Mouse (Mus musculus): ENCODE measurements around the gene Trim27. TPM values are rescaled to one million over a fixed set of nuclear protein-coding genes. Genes with fewer than 3 reads are reported as not detected.
A peak's percentile ranks its signal among the peaks of the same experiment; 100 is the strongest.

Gene Trim27
- total and polyA plus RNA-seq, 2 experiments from 2014 or later: 65.0 to 74.5 TPM

- Histone ChIP-seq H3K4me3 (ENCODE audit: low read depth, low read length) (peak overlapping the region; percentile 57), H3K4me2 (ENCODE audit: low read depth, low read length, poor library complexity, severe bottlenecking) (peak overlapping the region; percentile 65), H3K27ac (ENCODE audit: low read depth, low read length) (peak overlapping the region; percentile 82), H3K27me3 (ENCODE audit: insufficient read depth, low read length) (no peaks in the 10 kb centered on the region), H3K9ac (replicated peaks; ENCODE audit: low read length, poor library complexity, severe bottlenecking) (peak overlapping the region; percentile 73), H3K36me3 (ENCODE audit: insufficient read depth, low read length) (no peaks in the 10 kb centered on the region), H3K9me3 (ENCODE audit: low read length) (no peaks in the 10 kb centered on the region), H3K4me1 (ENCODE audit: insufficient read depth, low read length) (no peaks in the 10 kb centered on the region)
- ATAC-seq (ENCODE audit: low FRiP score) (peak; percentile 90), DNase-seq (ENCODE audit: low spot score) (no peak)
- WGBS: 2% methylated on average over 20 of the region's 20 CpGs
- TF ChIP-seq CTCF (IDR thresholded peaks at IDR 0.05): no peak
These were observed 42.6 kb downstream of the Trim27 start for GRCm38 (mm10) chr13:21221656-21222462.

- ATAC-seq (ENCODE audit: low FRiP score) (peak; percentile 94), DNase-seq (ENCODE audit: low spot score) (peak; percentile 90)
- Histone ChIP-seq H3K4me2 (ENCODE audit: low read depth, low read length, poor library complexity, severe bottlenecking) (peak overlapping the region; percentile 65), H3K27ac (ENCODE audit: low read depth, low read length) (peak overlapping the region; percentile 82), H3K36me3 (ENCODE audit: insufficient read depth, low read length) (no peaks in the 10 kb centered on the region), H3K9ac (replicated peaks; ENCODE audit: low read length, poor library complexity, severe bottlenecking) (peak overlapping the region; percentile 73), H3K4me3 (ENCODE audit: low read depth, low read length) (peak overlapping the region; percentile 57), H3K27me3 (ENCODE audit: insufficient read depth, low read length) (no peaks in the 10 kb centered on the region), H3K9me3 (ENCODE audit: low read length) (no peaks in the 10 kb centered on the region), H3K4me1 (ENCODE audit: insufficient read depth, low read length) (no peaks in the 10 kb centered on the region)
- under 1% methylated on average over 20 of the region's 20 CpGs for WGBS
- no peak for TF ChIP-seq CTCF (IDR thresholded peaks at IDR 0.05)
These were observed 43.3 kb downstream of the Trim27 start for GRCm38 (mm10) chr13:21222463-21223022.

- Histone ChIP-seq H3K4me2 (ENCODE audit: low read depth, low read length, poor library complexity, severe bottlenecking) (peak overlapping the region; percentile 65), H3K27me3 (ENCODE audit: insufficient read depth, low read length) (no peaks in the 10 kb centered on the region), H3K9ac (replicated peaks; ENCODE audit: low read length, poor library complexity, severe bottlenecking) (no peak overlapping the region), H3K9me3 (ENCODE audit: low read length) (no peaks in the 10 kb centered on the region), H3K27ac (ENCODE audit: low read depth, low read length) (no peak overlapping the region), H3K4me1 (ENCODE audit: insufficient read depth, low read length) (no peaks in the 10 kb centered on the region), H3K36me3 (ENCODE audit: insufficient read depth, low read length) (no peaks in the 10 kb centered on the region), H3K4me3 (ENCODE audit: low read depth, low read length) (peak overlapping the region; percentile 57)
- ATAC-seq (ENCODE audit: low FRiP score) (no peak), DNase-seq (ENCODE audit: low spot score) (no peak)
- no peak for TF ChIP-seq CTCF (IDR thresholded peaks at IDR 0.05)
- 3% methylated on average over 10 of the region's 10 CpGs for WGBS
These were observed 44.0 kb downstream of the Trim27 start for GRCm38 (mm10) chr13:21223242-21223655.

- ATAC-seq (ENCODE audit: low FRiP score) (no peak), DNase-seq (ENCODE audit: low spot score) (no peak)
- TF ChIP-seq CTCF (IDR thresholded peaks at IDR 0.05): no peak
- no peak overlapping the region for H3K4me2 ChIP-seq (ENCODE audit: low read depth, low read length, poor library complexity, severe bottlenecking)
- no peaks in the 10 kb centered on the region for H3K4me1 ChIP-seq (ENCODE audit: insufficient read depth, low read length)
- H3K9me3 ChIP-seq (ENCODE audit: low read length): no peaks in the 10 kb centered on the region
- H3K4me3 ChIP-seq (ENCODE audit: low read depth, low read length): no peak overlapping the region
- H3K9ac ChIP-seq (replicated peaks; ENCODE audit: low read length, poor library complexity, severe bottlenecking): no peak overlapping the region
- H3K36me3 ChIP-seq (ENCODE audit: insufficient read depth, low read length): no peaks in the 10 kb centered on the region
- no peaks in the 10 kb centered on the region for H3K27me3 ChIP-seq (ENCODE audit: insufficient read depth, low read length)
- WGBS: 89% methylated on average over 1 of the region's 1 CpGs
- no peak overlapping the region for H3K27ac ChIP-seq (ENCODE audit: low read depth, low read length)
These were observed 45.1 kb downstream of the Trim27 start for GRCm38 (mm10) chr13:21224376-21224775.

- H3K27ac ChIP-seq (ENCODE audit: low read depth, low read length): no peak overlapping the region
- no peaks in the 10 kb centered on the region for H3K27me3 ChIP-seq (ENCODE audit: insufficient read depth, low read length)
- H3K9me3 ChIP-seq (ENCODE audit: low read length): no peaks in the 10 kb centered on the region
- no peak overlapping the region for H3K4me3 ChIP-seq (ENCODE audit: low read depth, low read length)
- no peaks in the 10 kb centered on the region for H3K36me3 ChIP-seq (ENCODE audit: insufficient read depth, low read length)
- no peak for TF ChIP-seq CTCF (IDR thresholded peaks at IDR 0.05)
- no peak overlapping the region for H3K9ac ChIP-seq (replicated peaks; ENCODE audit: low read length, poor library complexity, severe bottlenecking)
- ATAC-seq (ENCODE audit: low FRiP score): no peak
- no peak overlapping the region for H3K4me2 ChIP-seq (ENCODE audit: low read depth, low read length, poor library complexity, severe bottlenecking)
- no peaks in the 10 kb centered on the region for H3K4me1 ChIP-seq (ENCODE audit: insufficient read depth, low read length)
- no peak for DNase-seq (ENCODE audit: low spot score)
- 72% methylated on average over 6 of the region's 6 CpGs for WGBS
These were observed 46.0 kb downstream of the Trim27 start for GRCm38 (mm10) chr13:21225206-21225605.

GRCm38 (mm10) chr13:21226031-21226430 is 46.8 kb downstream of the Trim27 start:
- 55% methylated on average over 3 of the region's 3 CpGs for WGBS
- Histone ChIP-seq H3K9me3 (ENCODE audit: low read length) (no peaks in the 10 kb centered on the region), H3K9ac (replicated peaks; ENCODE audit: low read length, poor library complexity, severe bottlenecking) (no peak overlapping the region), H3K4me2 (ENCODE audit: low read depth, low read length, poor library complexity, severe bottlenecking) (no peak overlapping the region), H3K36me3 (ENCODE audit: insufficient read depth, low read length) (no peaks in the 10 kb centered on the region), H3K27ac (ENCODE audit: low read depth, low read length) (no peak overlapping the region), H3K4me1 (ENCODE audit: insufficient read depth, low read length) (no peaks in the 10 kb centered on the region), H3K4me3 (ENCODE audit: low read depth, low read length) (no peak overlapping the region), H3K27me3 (ENCODE audit: insufficient read depth, low read length) (no peaks in the 10 kb centered on the region)
- ATAC-seq (ENCODE audit: low FRiP score): no peak
- no peak for TF ChIP-seq CTCF (IDR thresholded peaks at IDR 0.05)
- DNase-seq (ENCODE audit: low spot score): no peak
